Mouse (Mus musculus) embryo, embryonic 10 days (tissue): ENCODE results near the gene Ckm.

ENCODE experiments used
- DNase-seq: peaks from one replicate; pipeline ENCODE4 v3.0.0-alpha.2; 2015; ENCODE audit warnings: low spot score

The Ckm gene

GRCm38 (mm10) chr7:19467638-19468037, 63.1 kb downstream of the Ckm start:
- DNase-seq = no peak

DNA sequence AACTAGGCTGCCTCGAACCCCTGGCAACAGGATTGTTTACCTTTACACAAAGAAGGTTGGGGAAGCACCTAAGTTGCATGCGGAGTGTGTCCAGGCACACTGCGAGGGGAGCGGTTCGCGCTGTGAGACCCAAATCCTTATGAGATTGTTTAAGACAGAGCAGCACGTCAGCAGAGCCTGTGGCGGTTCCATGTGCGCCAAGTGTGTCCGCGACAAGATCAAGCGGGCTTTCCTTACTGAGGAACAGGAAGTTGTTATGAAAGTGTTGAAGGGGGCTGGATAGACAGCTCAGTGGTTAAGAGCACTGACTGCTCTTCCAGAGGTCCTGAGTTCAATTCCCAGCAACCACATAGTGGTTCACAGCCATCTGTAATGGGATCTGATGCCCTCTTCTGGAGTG, 63.7 kb downstream of the Ckm start:
- DNase-seq = no peak

GRCm38 (mm10) chr7:19469404-19469803, 64.8 kb downstream of the Ckm start:
- DNase-seq = no peak

DNA sequence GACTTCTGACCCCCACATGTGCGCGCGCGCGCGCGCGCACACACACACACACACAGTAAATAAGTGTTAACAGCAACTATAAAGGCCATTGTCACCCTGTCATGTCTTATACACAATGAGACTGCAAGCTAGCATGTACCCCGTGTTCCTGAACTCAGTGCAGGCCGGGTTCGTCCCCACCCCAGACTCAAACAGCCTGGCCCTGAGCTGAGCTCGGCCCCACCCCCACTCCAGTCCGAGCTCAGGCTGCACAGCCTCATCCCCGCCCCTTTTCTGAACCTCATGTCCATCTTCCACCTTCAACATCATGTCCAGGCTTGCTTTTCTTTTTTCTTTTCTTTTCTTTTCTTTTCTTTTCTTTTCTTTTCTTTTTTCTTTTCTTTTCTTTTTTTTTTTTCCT, 65.7 kb downstream of the Ckm start:
- no peak for DNase-seq

GRCm38 (mm10) chr7:19472403-19472802, 67.8 kb downstream of the Ckm start:
- no peak for DNase-seq
